Mouse (Mus musculus): Measurements from ENCODE around the gene Pa2g4.
A peak's percentile ranks its signal among the peaks of the same experiment; 100 is the strongest.
"Not testable (repeated sequence)": the region's sequence is repeated elsewhere in the genome, so short reads cannot be mapped to it uniquely, and the experiment has no call there.

The Pa2g4 gene

GRCm38 (mm10) chr10:128578330-128578729 is 12.5 kb upstream of the Pa2g4 start:
- no peak for DNase-seq (ENCODE audit: low spot score)

GRCm38 (mm10) chr10:128575063-128575462 is 9.3 kb upstream of the Pa2g4 start:
- no peak for DNase-seq (ENCODE audit: low spot score)

DNA sequence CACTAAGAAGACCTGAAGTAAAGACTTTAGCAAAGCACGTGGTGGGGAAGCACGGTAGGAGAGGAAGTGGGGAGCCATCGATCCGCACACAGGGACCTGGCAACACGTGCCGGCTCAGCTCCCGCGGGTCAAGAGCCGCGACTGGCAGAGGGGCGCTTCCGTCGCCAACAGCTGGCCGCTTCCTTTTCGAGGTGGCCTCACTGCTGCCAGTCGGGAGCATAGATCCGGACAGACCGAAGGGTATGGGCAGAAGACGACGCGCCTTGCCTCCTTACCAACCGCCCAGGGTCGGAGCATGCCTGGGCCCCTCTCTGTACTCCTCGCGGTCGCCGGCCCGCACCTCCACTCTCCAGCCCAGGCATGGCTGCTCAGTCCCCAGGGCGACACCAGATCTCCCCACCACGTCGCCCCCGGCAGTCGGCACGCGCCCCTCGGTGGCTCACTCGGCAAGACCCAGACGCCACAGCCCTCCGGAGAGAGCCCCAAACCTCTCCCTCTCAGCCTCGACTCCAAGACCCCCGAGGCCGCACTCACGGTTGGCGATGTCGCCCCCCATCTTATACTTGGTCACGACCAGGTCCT is 490 bp downstream of the Pa2g4 start:
- no peak for DNase-seq (ENCODE audit: low spot score)

- no peak for DNase-seq (ENCODE audit: low spot score)
Observed at GRCm38 (mm10) chr10:128563544-128563943, 2.2 kb downstream of the Pa2g4 start.

DNA sequence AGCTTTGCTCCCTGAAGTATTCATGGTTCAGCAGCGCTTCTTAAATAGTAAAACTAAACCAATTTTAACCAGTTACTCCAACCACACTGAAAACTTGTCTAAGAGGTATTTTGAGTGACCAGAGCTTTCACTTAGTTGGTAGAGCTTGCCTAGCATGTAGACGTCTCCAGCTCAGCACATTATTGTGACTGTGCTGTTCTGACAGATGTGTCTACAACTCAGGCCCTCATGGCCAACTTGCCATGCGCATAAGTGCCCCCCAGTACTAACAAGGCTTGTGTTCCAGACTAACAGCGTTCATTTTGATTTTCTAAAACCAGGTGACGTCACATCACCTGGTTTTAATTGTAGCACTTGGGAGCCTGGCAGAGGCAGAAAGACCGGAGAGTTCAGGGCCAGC is 8.8 kb downstream of the Pa2g4 start:
- DNase-seq (ENCODE audit: low spot score), result no peak

GRCm38 (mm10) chr10:128556286-128556685 is 9.5 kb downstream of the Pa2g4 start:
- DNase-seq (ENCODE audit: low spot score), result no peak

- not testable (repeated sequence) for DNase-seq (ENCODE audit: low spot score)
Observed at GRCm38 (mm10) chr10:128555567-128555966, 10.2 kb downstream of the Pa2g4 start.

DNA sequence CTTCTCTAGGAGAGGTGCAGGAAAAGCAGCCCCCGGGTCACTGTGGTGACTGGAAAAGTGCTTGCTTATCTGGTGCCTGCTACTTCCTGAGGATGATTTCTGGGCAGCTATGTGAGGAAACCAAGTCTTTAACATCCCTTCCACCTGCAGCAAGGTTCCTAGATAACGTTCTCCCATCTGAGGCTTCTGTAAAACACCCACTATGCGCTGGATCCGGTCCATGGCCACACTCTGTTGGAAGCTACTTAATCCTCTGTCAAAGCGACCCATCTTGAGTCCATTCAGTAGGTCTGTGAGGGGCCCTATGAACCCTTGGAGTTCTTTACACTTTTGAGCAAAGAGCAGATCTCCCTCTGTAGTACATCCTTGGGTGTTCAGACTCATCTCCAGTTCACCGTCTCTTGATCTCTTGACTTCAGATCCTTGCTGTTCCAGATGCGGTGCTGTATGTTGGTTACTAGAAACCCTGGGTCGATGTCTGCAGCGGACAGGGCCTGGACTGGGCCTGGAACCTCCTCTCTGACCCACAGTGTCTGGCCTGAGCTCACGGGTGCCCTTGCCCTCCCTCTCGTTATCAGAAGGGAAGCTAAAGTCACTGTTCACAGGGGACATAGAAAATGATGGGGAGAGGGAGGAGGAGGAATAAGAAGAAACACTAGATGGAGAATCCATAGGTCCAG is 15.5 kb downstream of the Pa2g4 start:
- DNase-seq (ENCODE audit: low spot score), result not testable (repeated sequence)

GRCm38 (mm10) chr10:128549682-128550057 is 16.1 kb downstream of the Pa2g4 start:
- not testable (repeated sequence) for DNase-seq (ENCODE audit: low spot score)

GRCm38 (mm10) chr10:128548947-128549681 is 16.7 kb downstream of the Pa2g4 start, which contains the start of gene Rpl41:
Gene Rpl41, minus strand, starts transcription at chr10:128549305.
- peak; percentile 95 for DNase-seq (ENCODE audit: low spot score)

- DNase-seq (ENCODE audit: low spot score), result peak; percentile 43
Observed at GRCm38 (mm10) chr10:128548051-128548791, 17.6 kb downstream of the Pa2g4 start.

- peak; percentile 97 for DNase-seq (ENCODE audit: low spot score)
Observed at GRCm38 (mm10) chr10:128547361-128548032, 18.3 kb downstream of the Pa2g4 start, which contains the start of gene Zc3h10. Gene Zc3h10, minus strand, starts transcription at chr10:128547774.

GRCm38 (mm10) chr10:128546787-128547186 is 19.0 kb downstream of the Pa2g4 start:
- DNase-seq (ENCODE audit: low spot score), result no peak

DNA sequence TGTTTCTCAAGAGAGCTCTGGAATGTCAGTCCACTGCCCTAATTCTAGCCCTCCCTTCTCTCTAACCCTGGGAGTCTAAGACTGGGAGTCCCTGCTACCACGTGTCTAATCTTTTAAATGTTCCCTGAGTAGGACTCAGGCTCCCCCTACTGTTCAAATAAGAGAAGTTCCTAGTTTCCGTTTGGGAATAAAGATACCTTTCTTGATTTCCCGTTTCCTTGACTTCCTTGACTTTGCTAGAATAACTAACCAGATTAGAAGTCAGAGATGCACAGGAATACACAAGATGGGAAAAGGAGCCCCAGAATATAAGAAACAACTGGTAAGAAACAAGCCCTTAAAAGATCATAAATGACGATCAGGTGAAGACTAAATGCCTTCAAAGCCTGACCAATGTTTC is 19.4 kb downstream of the Pa2g4 start:
- DNase-seq (ENCODE audit: low spot score), result peak; percentile 43

- DNase-seq (ENCODE audit: low spot score), result no peak
Observed at GRCm38 (mm10) chr10:128545570-128545898, 20.3 kb downstream of the Pa2g4 start.

DNA sequence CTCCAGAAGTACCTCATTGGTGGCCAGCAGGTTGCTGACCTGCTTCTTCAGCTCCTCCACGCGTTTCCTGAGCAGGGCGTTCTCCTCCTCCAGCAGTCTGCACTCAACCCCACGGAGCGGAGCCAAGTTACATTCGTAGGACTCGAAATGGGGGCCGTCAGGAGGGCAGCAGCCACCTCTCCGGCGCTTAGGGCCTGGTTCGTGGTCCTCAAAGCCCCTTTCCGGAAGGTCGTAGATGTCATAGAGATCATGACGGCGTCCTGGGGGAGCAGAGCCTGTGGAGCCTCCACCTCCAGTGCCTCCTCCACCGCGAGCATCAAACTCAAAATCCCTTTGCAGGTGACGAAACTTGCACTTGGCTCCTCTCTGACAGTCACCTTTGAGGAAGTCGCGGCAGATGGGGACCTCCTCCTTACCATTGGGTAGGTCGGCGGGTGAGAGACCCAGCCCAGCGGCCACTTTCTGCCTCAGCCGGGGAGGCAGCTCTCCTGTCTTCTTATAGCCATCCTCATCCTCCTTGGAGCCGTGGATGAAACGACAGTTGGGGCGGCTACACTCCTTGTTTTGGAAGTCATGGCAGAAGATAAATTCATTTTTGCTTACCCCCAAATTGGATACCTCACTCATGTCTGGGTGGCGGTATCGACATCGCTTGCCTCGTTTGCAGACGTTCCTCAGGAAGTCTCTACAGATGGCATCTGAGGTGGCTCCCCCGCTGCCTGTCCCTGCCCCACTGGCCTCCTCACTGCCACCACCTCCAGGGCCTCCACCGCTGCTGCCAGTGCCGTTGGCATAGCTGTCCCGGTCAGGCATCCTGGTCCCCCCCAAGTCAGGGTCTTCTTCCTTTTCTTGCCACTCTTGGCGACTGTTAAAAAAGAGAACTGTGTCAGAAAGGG is 20.9 kb downstream of the Pa2g4 start:
- no peak for DNase-seq (ENCODE audit: low spot score)

DNA sequence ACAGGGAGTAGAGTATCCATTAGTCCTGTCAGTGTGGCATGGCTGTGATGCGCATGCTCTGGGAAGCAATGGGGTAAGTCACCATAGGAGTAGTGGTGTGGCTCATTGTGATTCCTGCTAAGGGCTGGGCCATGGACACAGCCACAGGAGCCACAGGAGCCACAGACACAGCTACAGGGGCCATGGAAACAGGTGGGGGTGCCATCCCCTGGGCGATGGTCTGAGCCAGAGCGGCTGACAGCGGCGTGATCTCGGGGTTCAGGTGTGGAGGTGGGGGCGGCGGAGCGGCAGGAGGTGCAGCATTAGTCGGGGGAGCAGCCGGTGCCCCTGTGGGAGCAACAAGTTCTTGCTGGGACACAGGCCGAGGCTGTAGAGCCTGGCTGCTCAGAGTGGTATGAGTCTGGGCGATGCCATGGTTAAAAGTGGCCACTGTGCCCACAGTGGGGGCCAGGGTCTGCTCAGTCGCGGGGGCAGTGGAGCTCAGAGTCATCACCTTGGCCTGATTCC is 21.6 kb downstream of the Pa2g4 start:
- no peak for DNase-seq (ENCODE audit: low spot score)

DNA sequence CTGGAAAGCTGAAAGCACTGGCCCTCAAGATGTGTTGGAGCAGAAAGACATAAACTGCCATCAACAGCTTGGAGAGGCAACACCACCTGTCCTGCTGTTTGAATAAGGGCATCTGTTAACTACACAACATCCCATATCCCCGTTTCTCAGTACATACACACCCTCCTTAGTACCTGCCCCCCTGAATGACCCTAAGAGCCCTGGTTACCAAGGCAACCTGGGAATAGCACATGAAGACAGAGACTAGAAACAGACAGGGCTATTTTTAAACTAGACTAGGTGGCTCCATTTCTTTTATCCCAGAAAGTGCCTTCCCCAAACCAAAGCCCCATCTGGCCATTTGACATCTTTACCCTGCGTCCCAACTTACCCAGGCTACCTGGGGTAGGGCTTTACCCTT is 22.7 kb downstream of the Pa2g4 start:
- DNase-seq (ENCODE audit: low spot score), result no peak

DNA sequence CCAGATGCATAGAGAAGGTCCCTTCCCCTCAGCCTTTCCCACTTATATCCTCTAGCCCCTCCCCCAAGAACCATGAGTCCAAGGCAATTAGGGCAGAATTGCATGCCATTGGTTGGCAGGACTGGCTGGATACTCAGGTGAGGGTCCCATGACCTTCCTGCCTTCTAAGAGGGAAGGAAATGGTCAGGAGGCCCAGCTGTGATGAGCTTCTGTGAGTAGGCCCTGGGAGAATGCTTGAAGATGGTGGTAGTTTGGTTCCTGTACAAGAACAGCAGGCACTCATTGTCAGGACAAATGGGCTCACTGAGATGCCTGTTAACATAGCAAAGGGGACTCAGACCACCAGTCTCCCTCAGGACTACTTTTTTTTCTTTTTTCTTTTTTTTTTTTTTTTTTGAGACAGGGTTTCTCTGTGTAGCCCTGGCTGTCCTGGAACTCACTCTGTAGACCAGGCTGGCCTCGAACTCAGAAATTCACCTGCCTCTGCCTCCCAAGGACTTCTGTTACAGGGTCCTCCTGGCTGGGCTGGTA is 27.4 kb downstream of the Pa2g4 start:
- DNase-seq (ENCODE audit: low spot score), result no peak

DNA sequence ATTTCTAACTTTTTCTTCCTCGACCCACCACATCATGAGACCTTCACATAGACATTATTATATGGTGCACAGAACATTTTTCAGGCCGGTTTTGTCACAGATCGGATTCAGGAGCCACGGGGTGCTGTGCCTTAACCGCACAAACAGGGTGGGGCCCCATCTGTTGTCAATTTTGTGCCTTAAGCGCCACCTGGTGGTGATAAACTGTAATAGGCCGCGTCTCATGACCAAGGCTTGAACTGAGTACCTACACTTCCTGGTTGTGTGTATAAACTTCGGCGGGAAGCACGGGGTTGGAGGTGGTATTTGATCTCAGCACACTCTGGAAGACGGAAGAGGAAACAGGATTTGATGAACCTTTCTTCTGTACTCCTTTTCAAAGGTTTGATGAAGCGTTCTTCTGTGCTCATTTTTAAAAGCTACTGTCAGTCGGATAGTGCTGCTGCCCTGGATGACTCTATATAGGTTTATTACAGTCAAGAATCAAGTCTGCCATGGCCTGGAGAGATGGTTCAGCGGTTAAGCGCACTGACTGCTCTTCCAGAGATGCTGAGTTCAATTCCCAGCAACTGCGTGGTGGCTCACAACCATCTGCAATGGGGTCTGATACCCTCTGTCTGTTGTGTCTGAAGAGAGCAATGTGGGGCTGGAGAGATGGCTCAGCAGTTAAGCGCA is 29.4 kb downstream of the Pa2g4 start:
- DNase-seq (ENCODE audit: low spot score), result peak; percentile 89

Measured in yolk sac, embryonic 10.5 days (tissue).